Mouse (Mus musculus): ENCODE data around the gene Cd72. TPM values are rescaled to one million over a fixed set of nuclear protein-coding genes. Genes with fewer than 3 reads are reported as not detected.

Cd72 gene
- polyA plus RNA-seq, 1 experiment from 2014 or later = 7.4 TPM

- no peaks in the 10 kb centered on the region for H3K27me3 ChIP-seq (ENCODE audit: control insufficient read depth, insufficient read depth, low read length)
- WGBS = 93% methylated on average over 10 of the region's 10 CpGs
- no peak for ATAC-seq (ENCODE audit: low read depth)
Measured at GRCm38 (mm10) chr4:43404697-43405096, 49.7 kb downstream of the Cd72 start.

DNA sequence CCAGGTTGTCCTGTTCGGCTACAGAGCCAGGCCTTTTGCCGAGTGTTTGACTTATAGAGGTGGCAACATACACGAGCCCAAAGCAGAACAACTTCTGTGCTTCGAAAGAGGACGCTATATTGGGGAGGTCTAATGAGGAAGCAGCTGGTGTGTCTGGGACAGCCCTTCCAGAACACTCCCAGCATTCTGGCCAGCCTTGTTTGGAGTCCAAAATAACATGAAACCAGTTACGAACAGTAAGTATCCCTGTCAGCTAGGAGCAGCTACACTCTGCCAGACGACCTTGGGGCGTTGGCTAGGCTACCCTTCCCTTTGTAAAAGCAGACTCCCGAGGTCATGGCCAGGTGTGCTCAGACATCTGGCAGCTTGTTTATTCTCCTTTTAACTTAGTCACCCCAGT is 52.2 kb downstream of the Cd72 start:
- Histone ChIP-seq H3K9me3 (ENCODE audit: control insufficient read depth, low read length) (no peaks in the 10 kb centered on the region), H3K27me3 (ENCODE audit: control insufficient read depth, insufficient read depth, low read length) (no peaks in the 10 kb centered on the region), H3K36me3 (ENCODE audit: control insufficient read depth, insufficient read depth, low read length) (no peaks in the 10 kb centered on the region), H3K4me3 (ENCODE audit: low read depth, low read length) (no peak overlapping the region), H3K9ac (replicated peaks; ENCODE audit: low read depth, low read length) (no peak overlapping the region), H3K4me2 (ENCODE audit: low read depth, low read length) (no peak overlapping the region), H3K27ac (ENCODE audit: low read depth, low read length) (no peak overlapping the region), H3K4me1 (ENCODE audit: control insufficient read depth, insufficient read depth, low read length) (peaks cover 18% of the 10 kb centered on the region)
- whole genome bisulfite sequencing = 83% methylated on average over 9 of the region's 9 CpGs
- no peak for ATAC-seq (ENCODE audit: low read depth)

More at GRCm38 (mm10) chr4:43404697-43405096, 49.7 kb downstream of the Cd72 start:
- H3K4me1 ChIP-seq (ENCODE audit: control insufficient read depth, insufficient read depth, low read length) = peaks cover 23% of the 10 kb centered on the region
- no peaks in the 10 kb centered on the region for H3K9me3 ChIP-seq (ENCODE audit: control insufficient read depth, low read length)
- H3K36me3 ChIP-seq (ENCODE audit: control insufficient read depth, insufficient read depth, low read length) = no peaks in the 10 kb centered on the region
- H3K27ac ChIP-seq (ENCODE audit: low read depth, low read length) = no peak overlapping the region
- H3K4me3 ChIP-seq (ENCODE audit: low read depth, low read length) = no peak overlapping the region
- H3K9ac ChIP-seq (replicated peaks; ENCODE audit: low read depth, low read length) = no peak overlapping the region
- no peak overlapping the region for H3K4me2 ChIP-seq (ENCODE audit: low read depth, low read length)

- no peaks in the 10 kb centered on the region for H3K36me3 ChIP-seq (ENCODE audit: control insufficient read depth, insufficient read depth, low read length)
- no peak overlapping the region for H3K9ac ChIP-seq (replicated peaks; ENCODE audit: low read depth, low read length)
- peaks cover 18% of the 10 kb centered on the region for H3K4me1 ChIP-seq (ENCODE audit: control insufficient read depth, insufficient read depth, low read length)
- H3K27ac ChIP-seq (ENCODE audit: low read depth, low read length) = no peak overlapping the region
- H3K4me3 ChIP-seq (ENCODE audit: low read depth, low read length) = no peak overlapping the region
- no peak for ATAC-seq (ENCODE audit: low read depth)
- H3K4me2 ChIP-seq (ENCODE audit: low read depth, low read length) = no peak overlapping the region
- 89% methylated on average over 10 of the region's 10 CpGs for WGBS
- H3K27me3 ChIP-seq (ENCODE audit: control insufficient read depth, insufficient read depth, low read length) = no peaks in the 10 kb centered on the region
- no peaks in the 10 kb centered on the region for H3K9me3 ChIP-seq (ENCODE audit: control insufficient read depth, low read length)
Measured at GRCm38 (mm10) chr4:43401486-43401885, 52.9 kb downstream of the Cd72 start.

- no peak overlapping the region for H3K9ac ChIP-seq (replicated peaks; ENCODE audit: low read depth, low read length)
- no peaks in the 10 kb centered on the region for H3K9me3 ChIP-seq (ENCODE audit: control insufficient read depth, low read length)
- no peaks in the 10 kb centered on the region for H3K27me3 ChIP-seq (ENCODE audit: control insufficient read depth, insufficient read depth, low read length)
- H3K4me3 ChIP-seq (ENCODE audit: low read depth, low read length) = no peak overlapping the region
- peaks cover 18% of the 10 kb centered on the region for H3K4me1 ChIP-seq (ENCODE audit: control insufficient read depth, insufficient read depth, low read length)
- ATAC-seq (ENCODE audit: low read depth) = no peak
- no peak overlapping the region for H3K4me2 ChIP-seq (ENCODE audit: low read depth, low read length)
- H3K36me3 ChIP-seq (ENCODE audit: control insufficient read depth, insufficient read depth, low read length) = no peaks in the 10 kb centered on the region
- no peak overlapping the region for H3K27ac ChIP-seq (ENCODE audit: low read depth, low read length)
- WGBS = 29% methylated on average over 10 of the region's 10 CpGs
Measured at GRCm38 (mm10) chr4:43400976-43401375, 53.5 kb downstream of the Cd72 start.

- Histone ChIP-seq H3K4me1 (ENCODE audit: control insufficient read depth, insufficient read depth, low read length) (peaks cover 13% of the 10 kb centered on the region), H3K9ac (replicated peaks; ENCODE audit: low read depth, low read length) (peak overlapping the region; percentile 16; the same call in 1 of the 2 replicates), H3K36me3 (ENCODE audit: control insufficient read depth, insufficient read depth, low read length) (no peaks in the 10 kb centered on the region), H3K4me3 (ENCODE audit: low read depth, low read length) (no peak overlapping the region), H3K27me3 (ENCODE audit: control insufficient read depth, insufficient read depth, low read length) (no peaks in the 10 kb centered on the region), H3K27ac (ENCODE audit: low read depth, low read length) (no peak overlapping the region), H3K4me2 (ENCODE audit: low read depth, low read length) (no peak overlapping the region), H3K9me3 (ENCODE audit: control insufficient read depth, low read length) (no peaks in the 10 kb centered on the region)
- 73% methylated on average over 30 of the region's 31 CpGs for WGBS
- ATAC-seq (ENCODE audit: low read depth) = no peak
Measured at GRCm38 (mm10) chr4:43399391-43400131, 54.9 kb downstream of the Cd72 start.

- Histone ChIP-seq H3K9me3 (ENCODE audit: control insufficient read depth, low read length) (no peaks in the 10 kb centered on the region), H3K4me1 (ENCODE audit: control insufficient read depth, insufficient read depth, low read length) (peaks cover 13% of the 10 kb centered on the region), H3K27me3 (ENCODE audit: control insufficient read depth, insufficient read depth, low read length) (no peaks in the 10 kb centered on the region), H3K4me2 (ENCODE audit: low read depth, low read length) (no peak overlapping the region), H3K27ac (ENCODE audit: low read depth, low read length) (peak overlapping the region; percentile 57), H3K9ac (replicated peaks; ENCODE audit: low read depth, low read length) (peak overlapping the region; percentile 16; the same call in 1 of the 2 replicates), H3K4me3 (ENCODE audit: low read depth, low read length) (no peak overlapping the region), H3K36me3 (ENCODE audit: control insufficient read depth, insufficient read depth, low read length) (no peaks in the 10 kb centered on the region)
- ATAC-seq (ENCODE audit: low read depth) = no peak
- 54% methylated on average over 17 of the region's 17 CpGs for WGBS
Measured at GRCm38 (mm10) chr4:43398829-43399331, 55.5 kb downstream of the Cd72 start.

DNA sequence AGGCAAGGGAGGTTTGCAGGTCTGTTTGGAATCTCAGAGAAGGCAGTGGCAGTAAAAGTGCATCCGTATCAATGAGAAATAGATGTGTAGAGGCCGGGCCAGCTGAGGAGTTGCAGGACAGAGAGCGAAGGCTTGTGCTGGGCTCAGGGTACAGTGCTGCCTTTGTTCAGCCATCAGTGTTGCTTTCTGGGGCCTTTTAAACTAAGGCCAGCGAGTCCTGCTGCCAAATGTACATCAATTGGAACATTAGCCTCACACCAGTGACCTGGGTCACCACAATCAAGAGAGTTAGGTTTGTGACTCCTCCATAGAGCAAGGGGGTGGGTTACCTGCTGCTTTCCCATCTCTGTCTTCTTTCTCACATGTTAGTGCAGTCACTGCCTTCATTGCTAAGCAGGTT is 56.4 kb downstream of the Cd72 start:
- no peak overlapping the region for H3K9ac ChIP-seq (replicated peaks; ENCODE audit: low read depth, low read length)
- H3K4me1 ChIP-seq (ENCODE audit: control insufficient read depth, insufficient read depth, low read length) = peaks cover 13% of the 10 kb centered on the region
- no peak overlapping the region for H3K4me2 ChIP-seq (ENCODE audit: low read depth, low read length)
- WGBS = 36% methylated on average over 4 of the region's 4 CpGs
- H3K4me3 ChIP-seq (ENCODE audit: low read depth, low read length) = no peak overlapping the region
- no peaks in the 10 kb centered on the region for H3K36me3 ChIP-seq (ENCODE audit: control insufficient read depth, insufficient read depth, low read length)
- ATAC-seq (ENCODE audit: low read depth) = no peak
- H3K27ac ChIP-seq (ENCODE audit: low read depth, low read length) = peak overlapping the region; percentile 57; the same call in 1 of the 2 replicates
- H3K27me3 ChIP-seq (ENCODE audit: control insufficient read depth, insufficient read depth, low read length) = no peaks in the 10 kb centered on the region
- H3K9me3 ChIP-seq (ENCODE audit: control insufficient read depth, low read length) = no peaks in the 10 kb centered on the region

Other genes with a start within 250 kb of the Cd72 start
- gene Atp8b5, start 187.5 kb downstream of the Cd72 start, polyA plus RNA-seq (2014; fragmentation: Nextera tagmentation; extraction: Ambion mirVana) = 0.68 and 0.86 TPM in 2 replicates
- gene Rusc2, start 72.6 kb downstream of the Cd72 start, polyA plus RNA-seq (2014; fragmentation: Nextera tagmentation; extraction: Ambion mirVana) = 43.4 and 75.4 TPM in 2 replicates
- 1.2 and 1.4 TPM in 2 replicates for gene Fam166b, start 25.5 kb downstream of the Cd72 start, polyA plus RNA-seq (2014; fragmentation: Nextera tagmentation; extraction: Ambion mirVana)
- 16.4 and 19.0 TPM in 2 replicates for gene Tesk1, start 12.7 kb downstream of the Cd72 start, polyA plus RNA-seq (2014; fragmentation: Nextera tagmentation; extraction: Ambion mirVana)
- gene Sit1, start 29.1 kb upstream of the Cd72 start, polyA plus RNA-seq (2014; fragmentation: Nextera tagmentation; extraction: Ambion mirVana) = not detected in 2 replicates
- gene Ccdc107, start 38.3 kb upstream of the Cd72 start, polyA plus RNA-seq (2014; fragmentation: Nextera tagmentation; extraction: Ambion mirVana) = 81.4 and 87.2 TPM in 2 replicates
- 3.6 and 6.2 TPM in 2 replicates for gene Arhgef39, start 45.1 kb upstream of the Cd72 start, polyA plus RNA-seq (2014; fragmentation: Nextera tagmentation; extraction: Ambion mirVana)
- gene Car9, start 52.3 kb upstream of the Cd72 start, polyA plus RNA-seq (2014; fragmentation: Nextera tagmentation; extraction: Ambion mirVana) = not detected in 2 replicates
- gene Tpm2, start 69.1 kb upstream of the Cd72 start, polyA plus RNA-seq (2014; fragmentation: Nextera tagmentation; extraction: Ambion mirVana) = 7.2 and 13.3 TPM in 2 replicates
- 86.2 and 92.8 TPM in 2 replicates for gene Creb3, start 107.7 kb upstream of the Cd72 start, polyA plus RNA-seq (2014; fragmentation: Nextera tagmentation; extraction: Ambion mirVana)
- 48.8 and 57.8 TPM in 2 replicates for gene Tln1, start 108.1 kb upstream of the Cd72 start, polyA plus RNA-seq (2014; fragmentation: Nextera tagmentation; extraction: Ambion mirVana)
- gene Rgp1, start 124.1 kb upstream of the Cd72 start, polyA plus RNA-seq (2014; fragmentation: Nextera tagmentation; extraction: Ambion mirVana) = 24.1 and 28.2 TPM in 2 replicates
- gene Gba2, start 124.2 kb upstream of the Cd72 start, polyA plus RNA-seq (2014; fragmentation: Nextera tagmentation; extraction: Ambion mirVana) = 44.4 and 48.5 TPM in 2 replicates
- gene Msmp, start 129.9 kb upstream of the Cd72 start, polyA plus RNA-seq (2014; fragmentation: Nextera tagmentation; extraction: Ambion mirVana) = 1.9 TPM in 1 of 2 replicates, not detected in the other
- gene Npr2, start 177.3 kb upstream of the Cd72 start, polyA plus RNA-seq (2014; fragmentation: Nextera tagmentation; extraction: Ambion mirVana) = 15.9 and 19.2 TPM in 2 replicates
- 2.4 and 4.6 TPM in 2 replicates for gene Spag8, start 199.0 kb upstream of the Cd72 start, polyA plus RNA-seq (2014; fragmentation: Nextera tagmentation; extraction: Ambion mirVana)
- 67.1 and 73.9 TPM in 2 replicates for gene Hint2, start 201.8 kb upstream of the Cd72 start, polyA plus RNA-seq (2014; fragmentation: Nextera tagmentation; extraction: Ambion mirVana)
- 11.4 and 13.3 TPM in 2 replicates for gene Tmem8b, start 214.3 kb upstream of the Cd72 start, polyA plus RNA-seq (2014; fragmentation: Nextera tagmentation; extraction: Ambion mirVana)
- gene Fam221b, start 214.5 kb upstream of the Cd72 start, polyA plus RNA-seq (2014; fragmentation: Nextera tagmentation; extraction: Ambion mirVana) = 1.6 and 1.7 TPM in 2 replicates
- not detected in 2 replicates for gene Olfr70, start 246.2 kb upstream of the Cd72 start, polyA plus RNA-seq (2014; fragmentation: Nextera tagmentation; extraction: Ambion mirVana)

All from neural tube, embryonic 14.5 days (tissue).